Mouse (Mus musculus) bone marrow macrophage, adult 2 months (primary cell): ENCODE data around the gene Copg2.

Experiments used
- CTCF ChIP-seq: IDR thresholded peaks from 2 replicates; pipeline ENCODE4 v1.5.1; 2012; ENCODE audit warnings: low read depth, mild to moderate bottlenecking, low read length, moderate library complexity
- POLR2A ChIP-seq: IDR thresholded peaks from 2 replicates; pipeline ENCODE4 v1.6.1; 2012; ENCODE audit warnings: mild to moderate bottlenecking, low read depth, low read length, borderline replicate concordance

DNA sequence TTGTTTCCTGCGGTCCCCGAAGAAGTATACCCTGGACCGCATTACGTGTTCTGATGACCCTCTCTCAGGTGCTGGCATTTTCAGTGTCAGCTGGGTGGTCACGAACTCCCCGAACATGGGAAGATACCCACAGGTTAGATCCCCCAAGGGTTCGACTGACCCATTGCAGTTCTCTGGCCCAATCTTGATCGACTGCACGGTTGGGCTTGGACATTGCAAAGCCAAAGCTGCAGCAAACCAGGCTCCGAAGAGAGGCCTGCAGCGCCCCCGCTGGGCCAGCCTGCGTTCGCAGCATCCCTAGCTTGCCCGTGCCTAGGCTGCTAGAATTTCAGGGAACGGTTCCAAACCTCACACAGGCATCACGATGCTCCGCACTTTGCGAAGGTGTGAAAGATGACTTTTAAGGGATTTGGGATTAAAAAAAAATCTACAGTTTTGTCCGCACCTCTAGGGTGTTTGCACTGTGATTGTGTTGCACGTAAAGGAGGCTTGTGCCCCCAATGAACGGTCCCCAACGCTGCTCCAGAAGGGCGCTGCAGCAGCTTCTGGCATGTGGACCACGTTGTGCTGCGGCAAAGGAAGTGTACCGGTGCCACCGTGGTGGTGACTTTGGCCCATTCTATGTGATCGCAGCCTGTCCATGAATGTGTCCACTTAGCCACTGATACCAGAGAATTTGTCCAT is 159.6 kb downstream of the Copg2 start:
- TF ChIP-seq POLR2A: no peak
- TF ChIP-seq CTCF: 0 out of 2 replicates have a peak, but pooled peaks have one; percentile 10
